Mouse (Mus musculus) layer of hippocampus, postnatal 10 days (tissue): ENCODE measurements around the gene Gm6358. TPM values are rescaled to one million over a fixed set of nuclear protein-coding genes. Genes with fewer than 3 reads are reported as not detected.
"Not testable (repeated sequence)": the region's sequence is repeated elsewhere in the genome, so short reads cannot be mapped to it uniquely, and the experiment has no call there.

Experiments used
- DNase-seq, 2 experiments: peaks; one replicate each; pipeline ENCODE4 v3.0.0; 2021; ENCODE audit warnings: low spot score in 2 of 2
- long read RNA-seq: library from polyadenylated mRNA; stranded (forward); transcript quantifications from one replicate; pipeline ENCODE4 v2.0.0, GENCODE M21; 2023
- total RNA-seq, 2 experiments: library from RNA; stranded (reverse); gene quantifications; 2 replicates each; pipeline ENCODE4 v1.2.3; 2021

Gm6358 gene
- total RNA-seq = not detected
- long read RNA-seq = 0 reads

DNA sequence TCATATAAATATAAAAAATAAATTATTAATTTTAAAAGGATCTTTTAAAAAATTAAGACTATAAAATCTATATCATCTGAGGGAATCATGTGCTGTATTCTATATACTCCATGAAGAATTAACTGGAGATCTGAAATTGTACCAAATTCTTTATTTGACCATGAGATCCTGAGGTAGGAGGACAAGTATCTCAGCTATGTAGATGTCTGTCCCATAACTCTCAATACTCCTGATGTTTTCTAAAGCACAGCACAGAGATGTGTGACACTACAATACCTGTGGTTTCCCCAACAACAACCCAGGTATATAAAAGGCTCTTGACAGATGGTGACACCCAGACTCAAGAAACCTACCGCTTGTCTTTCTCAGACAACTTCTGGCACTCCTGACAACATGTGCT, at the start of gene Gm6358:
TSS of gene Gm6358 (plus strand) at position 301 of the 400 bp plus-strand sequence.
- DNase-seq = no peak

DNA sequence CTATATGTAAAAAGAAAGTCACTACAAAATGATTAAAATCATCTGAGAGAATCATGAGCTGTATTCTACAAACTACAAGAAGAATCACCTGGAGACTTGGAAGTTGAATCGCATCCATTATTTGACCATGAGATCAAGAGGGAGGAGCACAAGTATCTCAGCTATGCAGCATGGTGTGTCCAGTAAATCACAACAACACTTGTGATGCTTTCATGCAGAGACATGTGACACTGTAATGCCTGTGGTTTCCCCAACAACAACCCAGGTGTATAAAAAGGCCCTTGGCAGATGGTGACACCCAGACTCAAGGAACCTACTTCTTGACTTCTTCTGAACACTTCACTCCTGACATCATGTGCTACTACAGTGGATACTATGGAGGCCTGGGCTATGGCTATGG, 10.1 kb downstream of the Gm6358 start, which contains the start of gene Gm10061:
TSS of gene Gm10061 (plus strand) at position 301 of the 400 bp plus-strand sequence.
- no peak for DNase-seq

DNA sequence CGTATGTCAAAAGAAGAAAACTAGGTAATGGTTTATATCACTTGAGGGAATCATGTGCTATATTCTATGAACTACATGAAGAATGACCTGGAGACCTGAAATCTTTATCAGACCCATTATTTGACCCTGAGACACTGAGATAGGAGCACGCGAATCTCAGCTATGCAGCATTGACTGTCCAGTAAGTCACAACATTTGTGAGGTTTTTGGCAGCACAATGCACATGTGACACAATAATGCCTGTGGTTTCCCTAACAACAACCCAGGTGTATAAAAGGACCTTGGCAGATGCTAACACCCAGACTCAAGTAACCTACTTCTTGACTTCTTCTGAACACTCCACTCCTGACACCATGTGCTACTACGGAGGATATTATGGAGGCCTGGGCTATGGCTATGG, 17.0 kb downstream of the Gm6358 start, which contains the start of gene Gm9789:
TSS of gene Gm9789 (plus strand) at position 301 of the 400 bp plus-strand sequence.
- DNase-seq = no peak

DNA sequence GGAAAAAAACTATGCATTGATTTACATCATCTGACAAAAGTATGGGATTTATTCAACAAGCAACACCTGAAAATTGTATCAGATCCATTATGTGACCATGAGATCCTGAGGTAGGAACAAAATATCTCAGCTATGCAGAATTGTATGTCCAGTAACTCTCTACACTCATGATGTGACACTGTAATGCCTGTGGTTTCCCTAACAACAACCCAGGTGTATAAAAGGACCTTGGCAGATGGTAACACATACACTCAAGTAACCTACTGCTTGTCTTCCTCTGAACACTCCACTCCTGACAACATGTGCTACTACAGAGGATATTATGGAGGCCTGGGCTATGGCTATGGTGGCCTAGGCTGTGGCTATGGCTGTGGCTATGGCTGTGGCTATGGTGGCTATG, 28.5 kb downstream of the Gm6358 start, which contains the start of gene Gm7735:
TSS of gene Gm7735 (plus strand) at position 301 of the 400 bp plus-strand sequence.
- DNase-seq = not testable (repeated sequence)

DNA sequence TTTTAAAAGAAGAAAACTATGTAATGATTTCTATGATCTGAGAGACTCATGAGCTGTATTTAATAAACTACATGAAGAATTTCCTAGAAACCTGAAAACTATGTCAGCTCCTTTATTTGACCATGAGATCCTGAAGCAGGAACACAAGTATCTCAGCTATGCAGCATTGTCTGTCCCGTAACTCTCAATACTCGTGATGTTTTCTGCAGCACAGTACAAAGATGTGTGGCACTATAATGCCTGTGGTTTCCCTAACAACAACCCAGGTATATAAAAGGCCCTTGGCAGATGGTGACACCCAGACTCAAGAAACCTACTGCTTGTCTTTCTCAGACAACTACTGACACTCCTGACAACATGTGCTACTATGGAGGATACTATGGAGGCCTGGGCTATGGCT, 33.8 kb downstream of the Gm6358 start, which contains the start of gene 1110057P08Rik:
TSS of gene 1110057P08Rik (plus strand) at position 301 of the 400 bp plus-strand sequence.
- no peak for DNase-seq

DNA sequence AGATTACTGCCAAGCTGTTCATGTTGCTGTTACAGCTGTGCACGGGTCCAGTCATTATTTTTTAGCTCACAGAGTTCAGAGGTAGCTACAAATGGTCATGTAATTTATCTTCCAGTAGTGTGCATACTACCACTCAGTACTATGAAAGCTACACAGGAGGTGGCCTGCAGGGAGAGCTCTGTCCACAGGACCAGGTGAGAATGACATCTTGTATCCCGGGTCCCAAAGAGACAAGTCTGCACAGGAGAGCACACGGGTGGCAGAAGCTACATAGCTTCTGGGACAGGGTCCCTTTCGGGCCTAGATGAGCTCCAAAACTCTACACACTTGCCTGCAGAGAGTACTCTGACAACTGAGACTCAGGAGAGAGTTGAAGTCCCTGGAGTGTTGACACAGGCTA, 48.0 kb downstream of the Gm6358 start:
- DNase-seq = no peak

Other genes starting within 250 kb of the Gm6358 start
- not detected for gene Krtap19-5, start 244.4 kb upstream of the Gm6358 start, total RNA-seq
- not detected for gene Krtap19-9b, start 208.6 kb upstream of the Gm6358 start, total RNA-seq
- gene Krtap16-3, start 178.0 kb upstream of the Gm6358 start, total RNA-seq = not detected
- gene Krtap22-2, start 130.1 kb upstream of the Gm6358 start, total RNA-seq = not detected
- not detected for gene Gm10229, start 125.6 kb upstream of the Gm6358 start, total RNA-seq
- gene Krtap6-1, start 109.2 kb upstream of the Gm6358 start, total RNA-seq = not detected
- gene Gm10228, start 99.4 kb upstream of the Gm6358 start, total RNA-seq = not detected
- not detected for gene Krtap6-5, start 93.0 kb upstream of the Gm6358 start, total RNA-seq
- gene 1110025L11Rik, start 76.8 kb upstream of the Gm6358 start, total RNA-seq = not detected
- not detected for gene Krtap6-3, start 56.8 kb upstream of the Gm6358 start, total RNA-seq
- not detected for gene Gm10061, start 10.2 kb downstream of the Gm6358 start, total RNA-seq
- gene Gm9789, start 17.1 kb downstream of the Gm6358 start, total RNA-seq = not detected
- not detected for gene Gm7735, start 28.6 kb downstream of the Gm6358 start, total RNA-seq
- gene 1110057P08Rik, start 33.9 kb downstream of the Gm6358 start, total RNA-seq = not detected
- gene Krtap20-2, start 65.0 kb downstream of the Gm6358 start, total RNA-seq = not detected